Mouse (Mus musculus) kidney, postnatal 36 days (tissue): ENCODE measurements at regions not wholly inside any gene's neighbourhood (a gene's known extent, or its start where the extent isn't known, plus 50 kb on each side); places are given as distances from the start of the nearest gene placed in this dataset.

Source experiments
- DNase-seq, 2 experiments: peaks; one replicate each; pipeline ENCODE4 v3.0.0; 2021 to 2022; ENCODE audit warnings: mixed read lengths in 2 of 2

DNA sequence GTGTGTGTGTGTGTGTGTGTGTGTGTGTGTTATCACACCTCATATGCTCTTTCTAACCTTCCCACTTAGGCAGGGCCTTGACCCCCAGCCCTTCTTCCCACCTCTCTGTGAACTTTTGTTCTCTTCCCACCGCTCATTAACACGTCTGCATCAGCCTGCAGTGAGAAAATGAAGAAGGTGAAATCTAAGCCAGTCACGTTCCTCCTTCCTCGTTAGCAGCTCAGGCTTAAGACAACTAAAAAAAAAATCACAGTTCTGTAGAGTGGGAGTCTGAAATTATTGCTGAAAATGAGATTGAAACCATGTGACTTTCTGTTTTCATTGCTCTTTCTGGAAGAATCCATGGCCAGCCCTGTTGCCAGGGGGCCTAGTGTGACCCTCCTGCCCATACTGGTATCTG is 420.7 kb downstream of the Pdcd6ip start:
- DNase-seq: no peak

DNA sequence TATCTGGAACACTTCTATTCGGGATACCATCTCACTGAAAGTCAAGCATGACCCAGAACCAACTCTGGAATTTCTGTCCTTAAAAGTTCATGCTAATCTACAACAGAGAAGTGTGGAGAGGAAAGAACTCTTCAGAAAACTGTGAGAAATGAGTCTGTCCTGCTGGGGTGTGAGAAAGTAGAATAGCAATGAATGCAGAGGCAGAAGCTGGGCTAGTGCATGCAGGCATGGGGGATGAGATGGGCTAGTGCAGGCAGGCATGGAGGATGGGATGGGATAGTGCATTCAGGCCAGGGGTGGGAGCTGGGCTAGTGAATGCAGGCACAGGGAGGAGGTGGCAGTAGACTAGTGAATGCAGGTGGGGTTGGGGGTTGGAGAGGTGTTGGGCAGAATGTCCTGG is 424.8 kb downstream of the Pdcd6ip start:
- no peak for DNase-seq

DNA sequence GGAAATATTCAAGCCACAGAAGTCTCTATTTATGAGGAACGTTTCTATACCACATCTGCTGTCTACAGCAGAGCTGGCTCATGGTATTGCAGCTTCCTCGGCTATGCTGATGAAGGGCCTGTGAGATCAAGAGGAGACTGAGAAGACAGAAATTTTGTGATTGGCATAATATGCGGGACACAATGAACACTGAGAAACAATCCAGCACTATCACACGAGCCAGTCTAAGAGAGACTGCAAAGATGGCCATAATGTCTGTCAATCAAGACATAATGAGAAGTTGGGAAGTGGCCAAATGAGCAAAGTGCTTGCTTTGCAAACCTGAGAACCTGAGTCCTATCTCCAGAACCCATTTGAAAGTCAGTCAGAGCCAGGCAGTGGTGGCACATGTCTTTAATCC is 437.5 kb downstream of the Pdcd6ip start:
- no peak for DNase-seq

DNA sequence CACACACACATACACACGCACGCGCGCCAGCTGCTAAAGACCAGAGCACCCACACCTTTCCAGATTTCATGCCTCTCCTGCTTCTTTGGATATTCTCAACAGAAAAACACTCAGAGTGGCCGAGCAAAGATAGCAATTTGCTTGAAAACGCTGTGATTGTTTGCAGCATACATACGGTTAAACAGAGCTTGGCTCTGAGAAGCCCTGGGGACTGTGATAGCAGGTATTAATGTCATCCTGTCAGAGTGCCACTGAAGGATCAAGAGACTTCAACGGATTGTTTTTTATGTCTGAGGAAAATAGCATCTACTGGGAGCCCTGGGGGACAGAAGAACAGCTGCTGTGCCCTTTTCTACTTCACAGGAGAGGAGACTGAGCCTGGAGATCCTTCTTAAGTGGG is 440.4 kb downstream of the Pdcd6ip start:
- DNase-seq: no peak

DNA sequence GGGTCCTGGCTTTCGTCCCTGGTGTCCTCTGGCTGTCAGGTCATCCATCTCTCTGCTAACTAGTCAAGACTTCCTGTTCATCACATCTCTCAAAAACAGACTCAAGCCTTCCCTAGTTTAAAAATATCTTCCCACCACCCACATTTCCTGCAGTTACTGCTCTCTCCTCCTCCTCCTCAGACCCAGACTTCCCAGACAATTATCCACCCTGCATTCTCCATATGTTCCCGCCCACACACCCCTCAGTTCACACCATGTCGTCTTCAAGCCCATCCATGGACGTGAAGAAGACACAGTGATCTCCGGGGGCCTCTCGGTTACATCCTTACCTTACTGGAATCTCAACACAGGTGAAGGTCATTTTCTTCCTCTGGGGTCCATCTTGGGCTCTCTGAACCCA is 444.4 kb downstream of the Pdcd6ip start:
- DNase-seq: no peak

DNA sequence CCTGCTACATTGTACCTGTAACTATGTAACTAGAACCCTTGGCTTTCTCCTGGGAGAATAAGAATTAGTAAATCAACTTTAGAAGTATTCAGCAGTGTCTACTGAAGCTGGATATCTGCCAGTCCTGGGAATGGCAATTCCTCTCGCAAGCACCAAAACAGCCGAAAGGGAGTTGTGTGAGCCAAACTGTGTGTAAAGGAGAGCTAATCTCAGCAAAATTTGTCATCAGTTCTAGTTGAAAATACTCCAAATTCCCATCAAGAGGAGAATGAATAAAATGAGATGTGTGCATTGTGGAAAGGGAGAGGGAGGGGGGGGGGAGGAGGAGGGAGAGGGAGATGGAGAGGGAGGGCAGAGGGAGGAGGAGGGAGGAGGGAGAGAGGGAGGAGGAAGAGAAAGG is 447.8 kb downstream of the Pdcd6ip start:
- DNase-seq: no peak

DNA sequence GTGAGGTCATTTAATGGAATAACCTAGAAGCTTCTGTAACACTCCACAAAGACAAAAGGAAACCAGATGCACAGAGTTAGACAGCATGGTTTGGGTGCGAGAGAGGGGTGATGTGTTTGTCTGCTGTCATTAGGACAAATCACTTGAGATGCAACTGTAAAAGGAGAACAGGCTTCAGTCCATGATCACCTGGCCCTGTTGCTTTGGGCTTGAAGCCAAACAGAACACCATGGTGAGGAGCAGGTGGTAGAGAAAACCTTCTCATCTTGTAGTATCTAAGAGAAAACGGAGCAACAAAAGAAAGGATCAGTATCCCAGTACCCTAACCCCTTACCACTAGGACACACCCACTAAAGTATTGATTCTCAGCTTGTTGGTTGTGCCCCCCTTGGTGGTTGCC is 449.5 kb downstream of the Pdcd6ip start:
- DNase-seq: no peak

DNA sequence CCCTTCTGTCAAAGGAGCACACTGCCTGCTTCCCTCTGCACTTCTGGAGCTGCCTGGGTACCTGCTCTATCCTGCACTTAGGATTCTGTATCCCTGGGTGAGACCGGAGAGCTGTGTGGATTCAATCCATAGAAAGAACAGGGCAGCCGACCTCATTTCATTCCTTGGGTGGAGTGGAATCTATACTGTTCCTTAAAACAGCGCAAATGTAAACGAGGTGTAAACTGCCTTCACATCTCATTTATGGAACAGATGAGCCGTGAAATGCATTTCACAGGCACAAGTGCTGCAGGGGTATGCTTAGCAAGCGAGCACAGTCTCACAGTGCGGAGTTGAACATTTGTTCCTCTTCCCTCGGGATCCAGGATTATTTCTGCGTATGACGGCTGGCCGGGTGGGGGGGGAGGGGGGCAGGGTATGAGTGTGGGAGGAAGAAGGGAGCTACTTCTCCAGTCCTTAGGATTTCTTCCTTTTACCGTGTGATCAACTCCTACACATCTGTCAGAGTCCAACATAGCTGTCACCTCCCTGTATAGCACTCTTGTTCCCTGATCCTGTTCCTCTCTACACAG is 459.3 kb downstream of the Pdcd6ip start:
- DNase-seq: no peak

DNA sequence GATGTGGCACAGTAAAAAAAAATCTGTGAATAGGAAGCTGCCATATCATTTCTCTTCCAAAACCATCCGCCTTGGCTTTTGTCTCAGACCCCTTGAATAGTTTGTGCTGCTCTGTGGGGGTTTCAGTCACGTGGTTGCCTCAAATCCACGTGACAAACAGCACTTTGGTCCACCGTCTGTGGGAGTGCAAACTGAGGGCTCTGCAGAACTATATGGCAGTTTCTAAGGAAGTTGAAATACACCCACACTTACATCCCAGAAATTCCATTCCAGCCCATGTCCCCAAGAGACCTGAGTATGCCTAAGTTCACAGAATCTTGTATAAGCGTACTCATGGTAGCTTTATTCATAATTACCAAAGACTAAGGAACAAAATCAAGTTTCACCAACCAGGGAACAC is 460.1 kb downstream of the Pdcd6ip start:
- no peak for DNase-seq

DNA sequence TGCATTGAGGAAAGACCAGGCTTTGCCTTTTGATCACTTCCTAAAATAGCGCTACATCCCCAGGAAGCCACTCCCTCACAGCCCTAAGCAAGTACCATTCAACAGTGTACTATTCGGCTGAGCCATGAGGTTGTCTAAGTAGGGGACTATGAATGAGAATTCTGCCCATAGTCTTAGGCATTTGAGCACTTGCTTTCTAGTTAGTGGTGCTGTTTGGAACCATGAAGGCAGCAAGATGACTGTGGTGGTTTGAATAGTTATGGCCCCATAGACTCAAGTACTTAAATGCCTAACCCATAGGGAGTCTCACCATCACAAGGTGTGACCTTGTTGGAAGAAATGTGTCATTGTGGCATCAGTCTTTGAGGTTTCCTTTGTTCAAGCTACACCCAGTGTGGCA is 464.2 kb downstream of the Pdcd6ip start:
- no peak for DNase-seq

DNA sequence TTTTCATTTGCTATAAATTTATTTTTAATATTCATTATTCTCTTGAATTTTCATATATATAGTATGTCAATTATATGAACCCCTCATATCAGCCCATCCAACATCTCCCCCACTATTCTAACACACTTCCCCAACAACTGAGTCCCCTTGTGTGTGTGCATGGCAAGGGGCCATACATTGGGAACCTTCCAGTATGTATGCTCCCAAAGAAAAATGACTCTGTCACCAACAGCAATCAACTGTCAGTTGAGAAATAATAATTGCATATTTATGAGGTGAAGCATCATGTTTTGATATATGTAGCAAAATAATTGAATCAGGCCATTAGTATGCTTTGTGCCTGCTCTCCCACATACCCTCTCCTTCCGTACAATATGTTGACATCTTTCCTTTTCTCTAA is 474.7 kb downstream of the Pdcd6ip start:
- DNase-seq: no peak

DNA sequence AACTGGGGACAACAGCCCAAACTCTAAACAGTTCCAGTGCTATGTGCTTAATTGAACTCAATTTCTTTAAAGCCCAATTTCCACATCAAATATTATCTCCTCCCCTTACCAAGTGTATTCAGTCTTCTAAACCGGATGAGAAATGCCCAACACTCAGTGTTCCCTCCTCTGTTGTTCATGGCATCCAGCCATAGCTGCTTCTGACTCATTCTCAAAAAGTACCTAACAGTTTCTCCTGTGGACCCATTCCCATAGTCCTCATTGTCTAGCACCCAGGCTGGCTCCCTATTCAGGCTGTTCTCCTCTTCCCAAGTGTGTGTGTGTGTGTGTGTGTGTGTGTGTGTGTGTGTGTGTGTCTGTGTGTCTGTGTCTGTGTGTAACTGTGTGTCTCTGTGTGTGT is 478.7 kb downstream of the Pdcd6ip start:
- DNase-seq: no peak

DNA sequence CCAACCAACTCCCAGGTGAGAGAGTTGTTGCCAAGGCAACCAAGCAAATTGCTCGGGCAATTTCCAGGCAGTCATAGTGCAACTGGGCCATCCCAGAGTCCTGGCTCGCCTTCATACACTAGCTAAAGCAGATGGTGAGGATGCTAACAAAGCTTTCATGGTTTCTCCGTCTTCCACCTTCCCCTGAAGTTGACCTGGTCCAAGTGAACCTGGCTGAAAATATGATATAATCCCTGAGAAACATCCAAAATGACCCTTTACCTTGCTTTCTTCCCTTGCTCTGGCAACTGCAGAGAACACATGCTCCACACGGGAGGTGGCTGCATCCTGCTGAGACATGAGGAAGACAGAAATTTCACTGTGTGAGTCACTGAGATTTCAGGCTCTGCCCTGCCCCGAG is 494.1 kb downstream of the Pdcd6ip start:
- DNase-seq: no peak

DNA sequence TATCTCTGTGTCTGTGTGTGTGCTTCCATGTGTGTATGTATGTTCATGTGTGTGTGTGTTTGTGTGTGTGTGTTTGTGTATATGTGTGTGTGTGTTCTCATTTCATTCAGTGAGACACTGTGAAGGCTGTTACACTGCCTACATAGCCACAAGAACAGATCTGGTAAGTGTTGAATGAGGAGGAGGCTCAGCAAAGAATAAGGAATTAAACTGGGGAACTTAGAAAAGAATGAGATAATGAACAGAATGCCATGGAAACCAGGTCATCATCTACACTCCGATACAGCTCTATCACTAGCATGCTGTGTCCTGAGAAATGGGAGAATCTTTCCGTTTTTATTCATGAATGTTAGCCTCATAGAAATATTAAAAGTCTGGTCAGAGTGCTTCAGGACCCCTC is 495.7 kb downstream of the Pdcd6ip start:
- no peak for DNase-seq

DNA sequence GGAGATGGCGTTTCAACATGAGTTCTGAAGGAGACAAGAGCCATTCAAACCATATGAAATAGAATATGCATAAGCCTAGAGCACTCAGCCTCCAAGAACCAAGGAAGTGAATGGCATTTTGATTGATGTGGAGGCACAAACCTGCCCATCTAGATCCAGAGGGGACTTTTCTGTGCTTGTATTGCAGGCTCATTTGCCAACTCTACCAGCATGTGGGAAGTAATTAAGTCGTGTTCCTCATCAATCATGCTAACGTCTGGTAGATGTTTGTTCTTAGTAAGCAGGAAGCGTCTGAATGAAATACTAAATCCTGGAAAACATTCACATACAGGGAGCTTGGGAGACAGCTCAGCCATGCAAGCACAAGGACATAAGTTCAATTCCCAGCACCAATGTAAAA is 499.9 kb downstream of the Pdcd6ip start:
- no peak for DNase-seq

DNA sequence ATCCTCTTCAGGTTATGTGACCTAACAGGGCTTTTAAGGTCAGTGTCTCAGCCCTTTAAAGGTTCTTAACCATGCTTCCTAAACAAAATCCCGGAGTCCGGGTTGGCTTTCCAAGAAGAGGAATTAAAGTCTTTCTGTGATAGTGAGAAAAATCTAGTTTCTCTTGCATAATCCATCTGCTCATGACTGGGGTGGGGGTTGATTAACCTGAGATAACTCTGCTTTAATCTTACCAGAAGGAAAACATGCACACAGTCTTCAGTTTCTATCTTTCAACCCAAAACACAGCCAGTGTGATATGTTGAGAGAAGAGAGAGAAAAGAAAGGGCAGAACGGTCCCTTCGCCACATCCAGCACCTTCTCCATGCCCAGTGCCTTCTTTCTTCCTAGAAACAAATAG is 508.8 kb downstream of the Pdcd6ip start:
- no peak for DNase-seq

DNA sequence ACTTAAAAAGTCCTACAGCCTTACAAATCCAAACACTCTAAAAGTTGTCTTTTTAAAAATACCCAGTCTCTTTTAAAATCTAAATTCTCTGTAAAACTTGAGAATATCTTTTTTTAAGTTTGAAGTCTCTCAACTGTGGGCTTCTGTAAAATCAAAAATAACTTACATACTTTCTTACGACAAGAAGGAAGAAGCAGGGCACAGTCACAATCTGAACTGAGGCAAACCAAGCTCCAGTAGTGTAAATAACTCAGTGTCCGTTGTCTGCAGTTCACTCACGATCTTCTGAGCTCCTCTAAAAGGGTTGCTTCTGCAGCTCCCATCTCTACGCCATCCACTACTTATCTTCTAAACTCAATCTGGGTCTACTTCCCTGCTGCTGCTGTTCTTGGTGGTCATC is 512.5 kb downstream of the Pdcd6ip start:
- no peak for DNase-seq

DNA sequence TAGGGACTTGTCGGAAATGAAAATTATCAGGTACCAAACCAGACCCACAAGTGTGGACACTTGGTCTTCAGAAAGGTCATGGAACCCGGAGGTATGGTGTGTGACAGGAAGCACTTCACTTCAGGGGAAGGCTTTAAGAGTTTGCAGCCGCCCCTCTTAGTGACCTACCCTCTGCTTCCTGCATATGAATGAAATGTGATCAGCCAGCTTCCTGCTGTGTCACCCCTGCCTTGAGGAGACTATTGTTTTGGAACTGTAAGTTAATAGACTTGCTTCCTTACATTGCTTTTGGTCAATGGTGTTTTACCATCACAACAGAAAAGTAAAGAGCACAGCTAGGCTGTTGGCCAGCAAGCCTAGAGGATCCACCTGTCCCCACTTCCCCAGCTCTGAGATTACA is 515.3 kb downstream of the Pdcd6ip start:
- no peak for DNase-seq

DNA sequence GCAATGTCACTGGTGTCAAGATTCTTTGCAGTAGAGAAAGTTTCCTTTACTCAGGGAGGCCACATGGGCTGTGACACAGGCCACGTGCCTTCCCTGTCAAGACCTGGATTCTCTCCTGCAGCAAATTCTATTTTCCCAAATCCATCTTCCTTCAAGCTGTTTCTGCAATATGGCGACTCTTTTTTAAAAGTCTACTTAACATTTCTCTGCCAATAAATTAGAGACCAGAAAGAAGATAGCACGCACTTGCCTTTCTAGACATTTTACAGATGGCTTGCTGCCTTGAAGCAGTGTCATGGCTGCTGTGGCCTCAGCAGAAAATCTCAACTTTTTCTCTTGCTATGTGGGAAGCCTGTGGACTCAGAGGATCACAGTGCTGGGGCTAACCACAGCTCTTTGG is 516.9 kb downstream of the Pdcd6ip start:
- DNase-seq: no peak

DNA sequence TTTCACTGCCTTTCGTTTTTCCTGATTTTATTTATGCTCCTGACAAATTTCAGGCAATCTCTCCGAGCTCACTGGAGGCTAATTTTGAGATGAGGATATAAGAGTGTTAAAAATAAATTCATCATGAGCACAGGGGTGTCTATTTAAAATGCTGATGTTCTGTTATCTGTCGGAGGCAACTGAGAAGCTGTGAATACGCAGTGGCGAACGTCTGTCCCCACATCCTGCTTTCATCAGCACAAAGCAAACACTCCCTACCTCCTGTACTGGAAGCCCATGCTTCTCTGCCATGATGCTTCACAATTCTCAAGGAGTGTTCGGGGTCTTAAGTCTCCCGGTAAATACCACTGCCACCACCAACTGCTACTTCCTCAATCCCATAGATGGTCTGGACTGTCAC is 526.9 kb downstream of the Pdcd6ip start:
- DNase-seq: no peak

DNA sequence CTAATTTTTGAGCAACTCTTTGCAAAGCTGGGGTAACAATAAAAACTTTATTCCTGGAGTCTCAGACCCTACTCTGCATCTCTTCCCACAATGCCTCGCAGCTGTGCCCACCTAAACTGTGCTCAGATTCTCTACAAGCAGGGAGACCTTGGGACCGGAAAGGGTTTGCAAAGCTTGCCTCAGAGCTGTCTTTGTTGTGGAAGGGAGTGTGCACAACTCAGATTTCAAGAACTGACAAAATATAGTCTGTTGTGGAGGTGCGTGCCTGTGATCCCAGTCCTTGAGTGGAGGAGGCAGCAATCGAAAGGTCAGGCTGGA is 530.2 kb downstream of the Pdcd6ip start:
- DNase-seq: no peak

DNA sequence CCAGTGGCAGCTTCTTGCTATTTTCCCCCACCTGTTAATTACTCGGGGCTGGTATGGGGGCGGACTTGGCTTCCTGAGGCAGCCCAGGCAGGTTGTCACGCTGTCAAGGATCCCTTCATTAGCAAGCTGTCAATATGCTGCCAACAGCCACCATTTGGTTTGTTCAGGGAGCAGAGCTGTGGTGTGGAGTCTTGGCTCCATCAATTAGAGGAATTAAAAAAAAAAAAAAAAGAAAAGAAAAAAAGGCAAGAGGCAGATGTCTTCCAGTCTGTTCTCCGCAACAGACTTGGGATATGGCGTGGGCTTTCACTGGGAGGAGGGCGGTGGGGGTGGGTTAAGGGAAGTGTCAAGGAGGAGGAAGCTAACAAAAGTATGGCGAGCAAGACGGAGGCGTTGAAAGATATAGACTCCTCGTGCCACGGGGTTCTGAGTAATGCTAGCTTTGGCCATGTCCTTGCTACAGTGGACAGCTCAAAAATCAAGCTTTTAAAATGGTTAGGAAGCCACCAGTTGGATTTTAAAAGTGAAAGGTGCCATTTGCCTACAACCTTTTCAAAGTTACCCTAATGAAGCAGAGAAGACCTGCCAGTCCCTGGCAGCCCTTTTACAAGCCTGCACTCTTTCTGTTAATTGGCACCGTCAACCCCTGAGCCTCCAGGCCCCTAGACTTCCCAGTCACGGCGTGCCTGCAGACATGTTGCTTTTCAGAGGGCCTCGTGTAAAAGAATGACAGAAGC is 530.7 kb downstream of the Pdcd6ip start:
- DNase-seq: no peak

DNA sequence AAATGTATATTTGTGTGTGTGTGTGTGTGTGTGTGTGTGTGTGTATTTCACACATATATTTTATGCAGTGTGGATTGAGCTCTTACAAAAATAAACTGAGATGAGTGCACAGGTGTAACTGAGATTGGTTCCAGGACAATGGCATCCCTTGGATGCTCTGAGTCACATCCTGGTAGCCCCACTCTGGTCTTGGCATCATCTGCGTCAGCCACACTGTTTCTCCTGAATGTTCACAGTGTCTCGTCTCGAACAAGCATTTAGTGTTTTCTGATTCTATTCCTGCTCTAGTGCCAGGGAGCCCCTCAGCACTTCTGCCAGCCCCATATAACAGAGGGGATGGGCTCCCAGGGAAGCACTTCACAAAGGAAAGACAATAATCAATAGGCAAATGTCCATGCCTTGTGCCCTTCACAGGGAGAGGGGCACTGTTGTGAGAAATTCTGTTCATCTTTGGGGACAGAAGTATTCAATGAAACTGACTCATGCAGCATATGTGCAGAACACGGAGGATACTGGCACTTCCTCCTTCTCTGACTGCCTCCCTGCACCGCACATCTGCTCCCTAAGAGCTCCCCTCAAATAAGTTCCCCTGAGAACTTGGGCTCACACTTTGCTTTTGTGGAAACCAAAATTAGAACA is 536.2 kb downstream of the Pdcd6ip start:
- no peak for DNase-seq

DNA sequence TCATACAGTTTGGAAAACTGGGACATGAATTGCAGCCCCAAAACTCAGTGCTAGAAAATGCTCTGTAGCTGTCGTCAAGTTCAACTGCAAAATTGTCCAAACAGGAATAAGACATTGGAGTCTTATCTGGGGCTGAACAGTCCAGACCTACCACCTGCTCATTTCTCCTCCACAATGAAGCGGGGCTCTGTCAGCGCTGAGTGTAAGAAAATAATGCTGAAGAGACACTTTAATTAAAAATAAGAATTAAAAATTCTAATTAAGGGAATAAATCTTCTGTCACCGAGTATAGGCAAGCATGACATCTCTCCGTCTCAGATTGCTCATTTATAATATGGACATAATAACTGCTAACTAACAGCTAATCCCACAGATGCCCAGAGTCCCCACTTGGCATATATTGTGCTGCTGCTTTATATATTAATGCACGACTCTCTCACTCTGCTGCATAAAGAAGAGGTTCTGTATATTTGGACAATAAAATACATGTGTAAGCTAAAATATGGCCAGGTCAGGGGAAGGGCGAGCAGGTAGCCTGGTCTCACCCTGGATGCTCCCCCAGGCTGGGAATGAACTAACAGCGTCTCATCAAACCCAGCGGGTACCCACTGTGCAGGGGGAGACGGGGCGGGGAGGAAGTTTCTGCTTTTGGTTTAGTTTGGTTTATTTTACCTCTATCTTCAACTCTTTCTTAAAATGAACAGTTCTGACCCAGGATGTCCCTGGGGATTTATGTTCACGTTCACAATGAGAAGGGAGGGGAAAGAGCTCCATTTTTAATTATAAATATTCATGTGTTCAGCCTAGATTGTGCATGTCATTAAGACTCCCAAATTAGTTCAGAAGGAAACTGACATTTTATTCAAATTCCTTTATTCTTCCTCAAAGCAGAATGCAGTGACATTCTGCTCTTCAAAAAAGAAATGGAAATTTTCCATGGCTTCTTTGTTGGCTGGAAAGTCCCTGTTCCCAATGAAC is 544.9 kb downstream of the Pdcd6ip start:
- DNase-seq: no peak
